Mouse (Mus musculus) right cerebral cortex, adult 18-20 months (tissue): ENCODE measurements around the gene Gltp.

Source experiments
- DNase-seq: peaks from one replicate; pipeline ENCODE4 v3.0.0; 2022; ENCODE audit warnings: mixed read lengths

Gene Gltp

DNA sequence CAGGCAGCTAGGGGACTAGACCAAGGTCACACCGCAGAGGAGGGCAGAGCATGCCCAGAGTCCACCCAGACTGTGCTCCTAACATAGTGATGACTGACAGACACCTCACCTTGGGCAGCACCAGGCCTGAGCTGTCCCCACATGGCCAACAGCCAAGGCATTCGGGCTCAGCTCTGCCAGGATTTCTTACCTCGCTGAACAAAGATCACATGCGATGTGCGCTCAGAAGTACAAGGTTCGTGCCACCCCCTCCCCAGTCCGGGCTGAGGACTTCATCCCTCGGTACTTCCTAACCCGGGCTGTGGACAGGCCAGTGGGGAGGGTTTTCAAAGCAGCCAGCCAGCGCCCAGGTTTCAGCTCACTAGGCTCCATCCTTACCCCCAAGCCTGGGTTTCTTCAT lies 33.4 kb downstream of the Gltp start:
- DNase-seq: no peak

DNA sequence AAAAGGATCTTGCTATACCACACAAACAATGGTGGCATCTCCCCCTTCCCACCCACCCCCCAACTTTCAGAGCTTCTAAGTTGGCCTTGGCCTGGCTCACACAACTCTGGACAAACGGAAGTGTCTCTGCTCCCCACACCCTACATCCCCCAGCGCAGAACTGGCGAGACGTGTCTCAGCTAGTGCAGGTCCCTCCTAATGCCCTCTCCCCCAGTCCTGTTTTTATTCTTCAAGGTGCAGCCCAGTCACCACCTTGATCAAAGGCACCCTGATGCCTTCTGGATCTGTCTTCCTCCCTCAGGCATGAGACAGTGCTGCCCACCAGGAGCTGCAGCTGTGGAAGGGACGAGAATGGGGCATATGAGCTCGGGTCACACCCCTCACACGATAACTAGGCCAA lies 34.5 kb downstream of the Gltp start:
- no peak for DNase-seq

DNA sequence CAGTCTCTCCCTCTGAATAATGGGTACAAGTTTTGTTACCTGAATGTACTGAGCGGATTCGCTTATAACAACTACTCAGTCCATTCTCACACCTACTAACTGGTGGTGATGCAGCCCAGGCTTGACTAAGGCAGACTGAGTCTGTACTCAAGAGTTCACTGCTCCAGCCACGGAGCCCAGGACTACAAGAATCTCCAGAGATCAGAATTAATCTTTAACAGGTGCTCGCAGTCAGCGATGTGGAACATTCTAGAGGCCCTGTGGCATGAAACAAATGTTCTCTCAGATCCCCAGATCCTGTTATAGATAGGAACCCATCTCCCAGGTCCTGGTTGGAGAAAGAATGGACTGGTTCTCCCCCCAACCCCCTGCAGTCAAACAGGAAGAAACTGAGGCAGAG lies 35.1 kb downstream of the Gltp start:
- DNase-seq: no peak

DNA sequence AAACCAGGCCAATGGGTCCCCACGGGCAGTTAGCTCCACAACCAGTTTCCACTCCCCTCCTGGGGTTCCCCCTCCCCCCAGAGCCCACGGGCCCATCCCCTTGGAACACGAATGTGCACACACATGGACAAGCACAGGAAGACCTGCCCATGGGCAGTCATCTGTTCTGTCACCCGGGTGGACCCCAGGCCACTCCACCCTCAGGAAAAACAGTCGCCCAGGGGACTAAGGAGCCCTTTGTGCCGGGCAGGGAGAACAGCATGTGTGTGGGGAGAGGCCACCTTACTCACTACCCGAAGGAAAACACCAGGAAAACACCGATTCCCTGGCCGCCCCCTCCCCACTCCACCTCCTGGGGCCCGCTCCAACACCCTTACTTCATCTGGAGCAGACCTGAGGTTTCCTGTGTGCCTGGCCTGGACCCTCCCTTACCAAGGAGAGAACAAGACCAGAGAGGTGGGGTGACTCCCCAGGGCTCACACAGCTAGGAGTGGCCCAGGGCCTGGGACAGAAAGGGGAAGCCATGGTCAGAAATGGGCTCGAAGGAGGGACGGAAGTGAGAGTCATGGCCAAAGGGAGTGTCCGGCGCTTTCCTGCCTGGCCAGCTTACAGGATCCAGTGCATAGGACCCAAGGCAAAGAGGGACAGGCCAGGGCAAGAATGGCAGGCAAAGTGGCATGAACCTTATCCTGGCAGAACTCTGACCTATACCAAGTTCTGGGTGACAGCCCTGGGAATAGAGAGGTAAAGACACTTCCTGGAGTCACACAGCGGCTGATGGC lies 36.9 kb downstream of the Gltp start:
- DNase-seq: no peak

DNA sequence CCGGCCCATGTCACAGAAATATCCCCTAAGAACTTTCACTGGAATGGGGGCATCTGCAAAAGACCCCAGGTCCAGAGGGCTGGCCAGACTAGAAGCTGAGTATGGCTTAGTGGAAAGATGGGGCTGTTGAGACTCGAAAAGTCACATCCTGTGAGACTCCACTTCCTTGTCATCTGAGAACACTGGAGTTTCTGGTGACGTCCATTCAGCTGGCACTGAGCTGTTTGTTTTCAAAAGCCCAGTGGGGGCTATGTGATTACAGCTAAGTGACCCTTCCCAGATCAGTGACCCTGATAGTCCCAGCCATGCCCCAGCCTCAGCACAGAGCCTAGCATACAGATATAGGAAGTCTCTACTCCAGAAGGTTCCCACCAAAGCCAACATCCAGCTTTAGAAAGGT lies 39.3 kb downstream of the Gltp start:
- no peak for DNase-seq

DNA sequence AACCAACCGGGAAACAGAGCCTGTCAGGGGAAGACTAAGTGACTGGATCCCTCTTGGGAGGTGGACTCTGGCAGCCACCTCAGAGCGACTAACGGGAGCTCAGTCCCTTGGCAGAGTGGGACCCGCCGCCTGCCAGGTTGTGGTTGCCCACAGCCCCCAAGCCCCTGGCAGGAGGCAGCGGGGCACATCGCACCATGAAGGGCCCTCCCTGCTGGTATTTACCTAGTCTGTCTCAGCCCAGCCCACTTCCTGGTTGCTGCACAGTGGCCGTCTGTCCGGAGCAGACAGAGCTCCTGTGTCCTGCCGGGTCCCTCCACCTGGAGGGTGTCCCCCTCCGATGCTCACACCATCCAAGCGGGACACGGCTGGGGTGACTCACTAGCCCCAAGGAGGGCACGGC lies 39.8 kb downstream of the Gltp start:
- no peak for DNase-seq

DNA sequence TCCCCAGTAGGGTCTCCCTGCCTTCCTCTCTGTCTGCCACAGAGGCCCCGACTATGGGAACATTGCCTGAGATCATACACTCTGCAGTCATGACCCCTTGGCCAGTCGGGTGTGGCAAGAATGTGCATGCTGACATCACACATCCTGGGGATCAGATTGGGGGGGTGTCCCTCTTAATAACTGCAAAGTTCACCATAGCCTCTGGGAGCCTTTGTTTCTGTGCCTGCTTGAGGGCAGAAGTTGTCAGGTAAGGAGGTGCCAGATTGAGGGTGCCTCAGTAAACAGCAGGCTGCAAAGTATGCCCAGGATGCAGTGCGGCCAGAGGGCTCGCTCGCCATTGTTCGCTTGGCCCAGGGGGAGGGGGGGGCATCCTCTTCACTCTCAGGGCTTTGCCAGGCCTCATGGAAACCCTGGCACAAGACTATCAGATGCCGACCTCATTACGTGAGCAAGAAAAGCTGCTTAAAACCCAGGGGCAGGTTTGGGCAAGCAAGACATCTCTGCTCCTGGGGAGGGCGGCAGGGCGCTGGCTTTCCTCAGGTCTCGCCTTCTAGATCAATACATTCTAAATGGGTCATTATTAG lies 42.0 kb downstream of the Gltp start:
- DNase-seq: no peak

DNA sequence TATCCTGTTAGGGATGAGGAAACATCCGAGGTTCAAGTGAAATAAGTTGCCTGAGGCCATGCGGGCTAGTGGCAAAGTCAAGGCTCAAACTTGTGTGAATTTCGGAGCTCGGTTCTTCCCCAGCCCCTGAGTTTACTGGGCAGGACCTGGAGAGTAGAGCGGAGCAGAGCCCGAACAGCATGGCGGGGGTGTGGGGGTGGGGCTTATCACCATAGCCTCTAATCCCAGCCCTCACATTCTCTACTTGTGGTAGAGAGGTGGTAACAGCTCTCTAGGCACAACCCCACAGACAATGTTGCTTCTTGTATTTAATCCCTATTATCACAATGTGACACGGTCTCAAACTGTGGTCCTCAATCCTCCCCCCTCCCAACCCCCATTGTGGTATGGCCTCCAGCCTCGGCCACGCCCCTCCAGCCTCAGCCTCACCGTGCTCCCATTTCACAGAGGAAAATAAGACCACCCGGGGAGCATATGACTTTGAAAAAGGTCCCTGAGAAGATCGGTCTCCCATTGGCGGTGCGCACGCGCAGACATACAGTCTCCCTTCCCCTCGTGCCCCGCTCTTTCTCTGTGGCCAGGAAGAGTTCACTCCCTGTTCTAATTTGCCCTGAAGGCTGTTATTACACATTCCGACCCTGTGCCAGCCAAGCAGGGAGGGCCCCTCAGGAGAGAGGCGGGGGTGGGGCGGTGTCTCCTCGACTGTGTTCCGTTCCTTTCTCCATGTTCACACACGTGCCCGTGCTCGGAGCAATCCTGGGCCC lies 43.4 kb downstream of the Gltp start:
- DNase-seq: no peak

DNA sequence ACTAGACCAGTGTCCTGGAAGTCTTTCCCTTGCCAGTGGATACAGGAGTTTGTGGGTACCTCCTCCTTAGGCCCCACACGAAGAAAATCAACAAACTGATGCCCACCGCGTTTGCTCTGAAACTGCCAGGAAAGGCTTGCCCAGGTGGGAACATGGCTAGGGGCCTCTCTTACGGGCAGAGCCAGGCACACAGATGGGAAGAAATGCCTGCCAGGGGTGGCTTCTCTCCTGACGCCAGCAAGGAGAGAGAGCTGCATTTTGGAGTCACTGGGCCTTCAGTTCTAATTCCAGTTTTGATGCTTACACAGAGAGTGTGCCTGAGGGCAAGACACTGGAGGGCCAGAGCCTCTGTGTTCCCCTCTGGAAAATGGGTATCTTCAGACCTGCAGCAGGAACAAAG lies 44.9 kb downstream of the Gltp start:
- no peak for DNase-seq

DNA sequence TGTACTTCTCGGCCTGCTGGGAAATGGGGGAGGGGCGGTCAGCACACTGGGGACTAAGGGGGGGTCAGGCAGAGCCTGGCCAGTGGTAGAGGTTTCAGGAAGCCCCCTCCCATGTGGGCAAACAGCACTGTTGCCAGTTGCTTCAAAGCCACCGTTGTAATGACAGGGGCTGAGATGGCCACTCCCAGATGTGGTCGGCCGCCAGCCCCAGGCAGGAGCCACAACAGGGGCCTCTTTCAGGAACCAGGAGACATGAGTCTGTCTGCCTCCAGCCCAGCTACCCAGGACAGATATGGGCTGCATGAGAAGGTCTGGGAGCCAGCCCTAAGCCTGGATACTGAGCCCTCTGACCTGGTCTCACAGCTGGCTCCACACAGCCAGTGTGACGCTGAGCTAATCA lies 45.9 kb downstream of the Gltp start:
- no peak for DNase-seq

DNA sequence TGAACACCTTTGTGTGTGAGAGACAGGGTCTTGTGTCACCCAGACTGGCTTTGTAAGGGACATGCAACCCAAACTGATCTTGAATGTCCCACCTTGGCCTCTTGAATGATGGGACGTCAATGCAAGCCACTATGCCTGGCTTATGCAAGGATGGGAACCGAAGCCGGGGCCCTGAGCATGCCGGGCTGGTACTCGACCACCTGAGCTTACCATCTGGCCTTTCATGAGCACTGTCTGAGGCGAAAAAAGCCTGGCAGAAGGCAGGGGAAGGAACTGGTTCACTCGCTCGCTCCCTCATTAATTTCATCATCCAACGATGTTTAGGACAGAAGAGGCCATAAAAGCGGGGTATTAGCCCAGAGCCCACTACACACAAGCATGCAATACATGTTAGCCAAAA lies 50.0 kb downstream of the Gltp start:
- DNase-seq: no peak

DNA sequence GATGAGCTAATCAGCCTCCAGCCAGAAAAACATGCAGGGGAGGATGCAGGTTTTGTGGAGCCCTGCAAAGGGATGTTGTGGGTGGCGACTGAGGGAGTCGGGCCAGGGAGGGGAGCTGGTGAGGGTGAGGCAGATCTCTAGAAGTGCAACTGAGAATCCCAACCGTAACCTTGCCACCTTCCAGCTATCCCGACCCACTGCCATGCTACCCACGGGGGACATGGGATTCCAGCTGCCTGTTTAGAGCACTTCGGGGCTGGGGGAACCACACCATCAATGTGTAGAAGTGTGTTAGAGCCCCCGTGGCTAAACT lies 51.2 kb downstream of the Gltp start:
- no peak for DNase-seq

DNA sequence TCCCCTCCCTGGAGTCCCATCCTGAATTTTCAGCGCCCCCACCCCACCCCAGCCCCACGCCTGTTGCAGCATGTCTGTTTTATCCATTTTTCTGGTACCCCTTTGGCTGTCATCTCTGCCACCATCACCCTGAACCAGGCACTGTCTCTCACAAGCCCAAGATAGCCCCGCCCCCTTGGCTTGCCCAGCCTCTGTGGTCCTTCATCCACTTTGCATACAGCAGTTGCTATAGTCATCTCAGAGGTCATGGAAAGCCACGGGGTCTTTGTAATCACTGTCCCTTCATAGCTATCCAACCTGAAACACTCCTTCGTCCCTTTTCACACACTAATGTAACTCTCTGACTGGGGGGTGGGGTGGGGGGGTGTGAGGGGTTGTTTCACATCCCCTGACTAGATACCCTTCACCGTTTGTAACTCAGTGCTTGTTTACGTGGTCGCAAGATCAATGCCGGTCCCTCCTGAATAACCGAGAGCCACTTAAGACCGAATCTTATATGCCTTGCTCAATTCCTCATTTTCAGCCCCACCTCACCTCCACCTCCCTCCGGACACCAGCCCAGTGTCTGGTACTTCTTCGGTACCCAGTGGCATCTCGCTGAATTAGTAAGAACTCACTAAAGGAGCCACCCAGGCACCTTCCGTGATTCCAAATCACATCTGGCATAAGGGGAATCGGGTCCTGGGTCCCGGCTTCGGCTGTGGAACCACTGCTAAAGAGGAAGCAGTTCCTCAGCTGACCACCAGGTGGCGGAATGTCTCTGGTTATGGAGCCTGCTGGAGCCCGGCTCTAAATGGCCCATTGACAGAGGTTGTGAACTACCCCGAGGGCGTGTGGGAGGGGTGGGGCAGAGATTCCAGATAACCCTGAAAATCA lies 51.8 kb downstream of the Gltp start:
- peak; percentile 78 for DNase-seq

DNA sequence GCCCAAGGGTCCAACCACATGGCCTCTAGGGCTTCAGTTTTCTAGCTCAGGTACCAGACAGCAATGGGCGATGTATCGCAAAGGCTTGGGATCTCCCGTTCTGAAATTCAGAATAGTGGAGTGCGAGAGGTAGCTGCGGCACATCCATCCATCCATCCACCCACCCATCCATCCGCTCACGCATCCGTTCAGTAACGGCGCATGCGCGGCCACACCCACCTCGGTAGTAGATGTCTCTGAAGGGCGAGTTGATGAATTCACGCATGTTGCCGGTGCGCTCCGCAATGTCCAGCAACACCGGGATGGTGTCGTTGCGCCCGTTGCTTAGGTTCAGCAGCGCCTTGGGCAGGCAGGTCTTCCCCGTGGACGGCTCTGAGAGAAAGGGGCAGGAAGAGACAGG lies 54.7 kb downstream of the Gltp start:
- DNase-seq: no peak

DNA sequence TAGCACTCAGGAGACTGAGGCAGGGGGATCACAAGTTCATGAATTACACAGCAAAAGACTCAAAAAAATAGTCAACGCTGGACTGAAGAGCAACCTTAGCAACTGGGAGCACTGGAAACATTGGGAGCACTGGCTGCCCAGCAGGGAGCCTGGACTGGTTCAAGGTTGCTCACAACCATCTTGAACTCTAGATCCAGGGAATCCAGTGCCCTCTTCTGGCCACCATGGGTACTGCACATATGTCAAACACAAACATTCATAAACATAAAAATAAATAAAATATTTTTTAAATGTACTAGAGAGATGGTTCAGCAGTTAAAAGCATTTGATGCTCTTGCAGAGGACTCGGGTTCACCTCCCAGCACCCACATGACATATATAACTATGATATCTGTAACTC lies 59.4 kb downstream of the Gltp start:
- no peak for DNase-seq

DNA sequence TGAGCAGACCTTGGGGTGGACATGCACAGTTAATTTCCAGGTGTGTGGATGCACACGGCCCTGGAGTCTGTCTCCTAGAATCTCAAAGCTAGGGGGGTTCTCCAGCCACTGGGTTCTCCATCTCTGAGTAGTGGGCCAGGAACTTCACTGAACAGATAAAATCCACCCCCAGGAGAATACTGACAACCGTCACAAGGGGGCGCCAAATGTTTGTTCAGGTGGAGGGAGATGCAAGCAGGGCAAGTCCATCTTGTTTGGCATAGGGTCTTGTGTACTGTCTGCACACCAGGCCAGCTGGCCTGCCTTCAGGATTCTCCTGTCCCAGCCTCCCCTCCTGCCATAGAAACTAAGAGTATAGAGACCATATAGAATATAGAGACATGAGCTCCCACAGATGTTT lies 65.2 kb downstream of the Gltp start:
- peak; percentile 32 for DNase-seq

DNA sequence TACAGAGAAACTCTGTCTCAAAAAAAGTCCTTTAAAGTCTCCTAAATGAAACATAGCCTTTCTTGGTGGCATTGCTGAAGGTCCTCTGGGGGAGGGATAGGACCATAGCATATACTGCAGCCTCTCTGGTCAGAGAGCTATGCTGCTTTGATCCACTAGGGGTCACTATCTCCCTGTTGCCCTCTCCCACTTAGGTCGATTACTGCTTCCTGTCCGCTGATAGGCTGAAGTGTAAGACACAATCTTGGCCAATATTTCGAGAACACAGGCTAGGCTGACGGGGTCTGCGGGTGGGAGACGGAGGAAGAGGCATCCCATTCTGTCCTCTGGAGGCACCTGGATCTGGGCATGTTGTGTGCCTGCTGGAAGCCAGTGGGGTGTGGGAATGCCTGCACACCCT lies 70.5 kb downstream of the Gltp start:
- no peak for DNase-seq
